Mouse (Mus musculus) midbrain, embryonic 12.5 days (tissue): ENCODE measurements around the gene Hmmr. TPM values are rescaled to one million over a fixed set of nuclear protein-coding genes. Genes with fewer than 3 reads are reported as not detected.

ENCODE experiments used
- ATAC-seq: fragments of 200-750 bp; cut with Nextera tagmentation; 2 replicates; pipeline ENCODE4 v1.8.0; 2017; ENCODE audit warnings: low read depth, moderate TSS enrichment, moderate library complexity; ENCODE audit not compliant: low FRiP score
- H3K27ac ChIP-seq: fragments of 300-500 bp; sonication (generic); replicated peaks from 2 replicates; pipeline ENCODE4 v1.5.1; 2016; ENCODE audit warnings: mild to moderate bottlenecking
- H3K27me3 ChIP-seq: fragments of 300-500 bp; sonication (generic); 2 replicates; pipeline ENCODE4 v1.6.1; 2016; ENCODE audit warnings: mild to moderate bottlenecking
- H3K36me3 ChIP-seq: fragments of 300-500 bp; sonication (generic); 2 replicates; pipeline ENCODE4 v1.6.1; 2016
- H3K4me1 ChIP-seq: fragments of 300-500 bp; sonication (generic); 2 replicates; pipeline ENCODE4 v1.6.1; 2016
- H3K4me2 ChIP-seq: fragments of 300-500 bp; sonication (generic); replicated peaks from 2 replicates; pipeline ENCODE4 v1.6.1; 2016; ENCODE audit warnings: mild to moderate bottlenecking, moderate library complexity
- H3K4me3 ChIP-seq: fragments of 300-500 bp; sonication (generic); 2 replicates; pipeline ENCODE4 v1.5.1; 2016; ENCODE audit warnings: mild to moderate bottlenecking
- H3K9ac ChIP-seq: fragments of 300-500 bp; sonication (generic); replicated peaks from 2 replicates; pipeline ENCODE4 v1.6.1; 2016; ENCODE audit warnings: mild to moderate bottlenecking, moderate library complexity
- H3K9me3 ChIP-seq: fragments of 300-500 bp; sonication (generic); 2 replicates; pipeline ENCODE4 v1.6.1; 2016; ENCODE audit warnings: mild to moderate bottlenecking
- WGBS: fragments of 180-500 bp; shearing (Covaris S2); methylation state at CpG from one replicate; pipeline ENCODE4 v1.1.7; 2016; 5-methylcytosine and 5-hydroxymethylcytosine counted together
- polyA plus RNA-seq: library from polyadenylated mRNA; unstranded; fragments of >200 nt; fragmentation: Nextera tagmentation; extraction: Ambion mirVana; gene quantifications from 2 replicates; pipeline ENCODE4 v1.2.1, GENCODE M21; 2016

Hmmr gene
- polyA plus RNA-seq, 1 experiment from 2014 or later = 49.0 TPM

DNA sequence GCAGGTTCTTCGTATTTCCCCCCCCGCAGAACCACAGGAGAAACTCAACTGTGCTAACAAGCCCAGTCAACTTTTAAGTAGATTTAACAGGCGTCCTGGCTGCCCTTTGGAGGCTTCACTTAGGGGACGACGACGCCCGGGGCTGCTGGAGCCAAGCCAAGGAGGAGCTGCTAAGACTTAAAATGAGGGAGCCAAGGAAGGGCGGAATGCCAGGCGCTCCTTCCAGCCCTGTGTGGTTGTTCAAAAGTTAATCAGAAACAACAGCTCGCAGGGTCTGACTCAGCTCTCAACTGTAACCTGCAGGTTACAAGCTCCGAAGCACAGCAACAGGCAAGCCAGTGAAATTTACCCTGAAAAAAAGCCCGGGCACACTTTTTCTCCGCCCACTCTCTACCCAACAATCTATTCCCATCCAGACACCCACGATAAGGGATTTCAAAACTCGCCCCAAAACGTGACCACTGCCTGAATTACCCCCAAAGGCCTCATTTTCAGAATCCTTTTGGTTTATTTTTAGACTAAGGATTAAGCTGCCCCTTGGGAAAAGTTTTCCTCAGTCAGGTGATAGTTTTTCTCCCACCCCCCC lies 39.8 kb downstream of the Hmmr start:
- Histone ChIP-seq H3K9ac (peak overlapping the region; percentile 70), H3K9me3 (no peaks in the 10 kb centered on the region), H3K27ac (peak overlapping the region; percentile 92), H3K36me3 (no peaks in the 10 kb centered on the region), H3K4me1 (peaks cover 27% of the 10 kb centered on the region), H3K4me3 (peak overlapping the region; percentile 82), H3K27me3 (no peaks in the 10 kb centered on the region), H3K4me2 (peak overlapping the region; percentile 75)
- ATAC-seq = 0 out of 2 replicates have a peak, but pooled peaks have one; percentile 3
- WGBS = under 1% methylated on average over 16 of the region's 16 CpGs

DNA sequence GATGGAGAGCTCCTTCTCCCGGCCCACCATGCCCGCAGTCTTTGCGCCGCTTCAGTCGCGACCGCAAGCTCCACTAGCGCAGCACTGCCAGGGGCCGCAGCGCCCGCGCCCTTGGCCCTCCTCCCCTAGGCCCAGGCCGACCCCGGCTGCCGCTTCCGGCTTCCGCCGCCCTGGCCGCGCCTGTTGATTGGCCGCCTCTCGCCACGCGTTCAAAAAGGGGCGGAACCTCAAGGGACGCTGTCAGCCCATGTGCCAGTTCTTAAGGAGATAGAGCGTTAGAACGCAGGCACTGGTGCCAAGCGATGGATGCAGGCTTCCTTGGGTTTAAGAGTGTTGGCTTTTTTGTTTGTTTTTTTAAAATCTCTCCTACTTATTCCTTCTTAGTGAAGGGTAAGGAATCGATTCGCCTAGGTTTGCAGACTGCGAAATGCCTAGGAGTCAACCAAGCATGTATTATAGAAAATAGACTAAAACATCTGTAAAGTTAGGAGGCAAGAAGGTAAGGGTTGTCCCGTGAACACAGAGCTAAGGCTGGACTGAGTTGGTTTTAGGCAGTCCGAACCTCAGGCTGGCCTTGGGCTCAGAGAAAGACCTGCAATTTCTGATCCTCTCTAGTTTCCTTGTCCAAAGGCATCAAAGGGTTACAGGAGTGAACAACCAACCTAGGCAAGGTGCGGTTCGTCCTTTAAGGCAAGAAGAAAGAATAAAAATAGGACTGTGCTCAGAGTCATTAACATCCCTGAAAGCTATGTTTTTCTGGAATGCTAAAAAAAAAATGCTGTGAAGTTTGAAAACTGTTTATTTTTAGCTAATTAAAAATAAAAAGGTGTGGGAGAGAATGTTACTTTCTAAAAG lies 40.5 kb downstream of the Hmmr start:
- peak; percentile 94 for ATAC-seq
- peak overlapping the region; percentile 82 for H3K4me3 ChIP-seq
- peak overlapping the region; percentile 92 for H3K27ac ChIP-seq
- peak overlapping the region; percentile 73 for H3K9ac ChIP-seq
- no peaks in the 10 kb centered on the region for H3K27me3 ChIP-seq
- no peaks in the 10 kb centered on the region for H3K36me3 ChIP-seq
- under 1% methylated on average over 36 of the region's 36 CpGs for WGBS
- peak overlapping the region; percentile 75 for H3K4me2 ChIP-seq
- peaks cover 27% of the 10 kb centered on the region for H3K4me1 ChIP-seq
- no peaks in the 10 kb centered on the region for H3K9me3 ChIP-seq

DNA sequence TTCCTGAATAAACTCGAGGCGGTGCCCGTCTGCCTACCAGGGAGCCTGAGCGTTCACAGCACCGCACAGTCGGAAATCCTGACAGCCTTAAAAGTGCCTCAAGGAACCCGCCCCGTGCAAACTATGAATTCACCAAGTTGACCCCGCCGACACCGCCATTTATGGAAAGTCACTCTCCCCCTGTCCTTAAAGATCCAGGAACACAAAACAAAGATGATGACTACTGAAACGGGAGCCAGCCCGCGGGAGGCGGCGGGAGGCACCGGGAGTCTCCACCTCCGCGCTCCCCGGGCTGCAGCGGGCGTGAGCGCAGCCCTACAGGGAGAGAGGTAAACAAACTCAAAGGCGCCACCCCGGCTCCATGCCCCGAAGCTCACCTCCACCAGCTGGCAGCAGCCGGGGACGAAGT lies 41.1 kb downstream of the Hmmr start:
- Histone ChIP-seq H3K27me3 (no peaks in the 10 kb centered on the region), H3K4me2 (peak overlapping the region; percentile 75), H3K27ac (peak overlapping the region; percentile 73), H3K4me3 (peak overlapping the region; percentile 82), H3K36me3 (peaks cover 5% of the 10 kb centered on the region), H3K9me3 (no peaks in the 10 kb centered on the region), H3K4me1 (peaks cover 27% of the 10 kb centered on the region), H3K9ac (peak overlapping the region; percentile 73)
- WGBS = under 1% methylated on average over 28 of the region's 28 CpGs
- ATAC-seq = peak; percentile 71

DNA sequence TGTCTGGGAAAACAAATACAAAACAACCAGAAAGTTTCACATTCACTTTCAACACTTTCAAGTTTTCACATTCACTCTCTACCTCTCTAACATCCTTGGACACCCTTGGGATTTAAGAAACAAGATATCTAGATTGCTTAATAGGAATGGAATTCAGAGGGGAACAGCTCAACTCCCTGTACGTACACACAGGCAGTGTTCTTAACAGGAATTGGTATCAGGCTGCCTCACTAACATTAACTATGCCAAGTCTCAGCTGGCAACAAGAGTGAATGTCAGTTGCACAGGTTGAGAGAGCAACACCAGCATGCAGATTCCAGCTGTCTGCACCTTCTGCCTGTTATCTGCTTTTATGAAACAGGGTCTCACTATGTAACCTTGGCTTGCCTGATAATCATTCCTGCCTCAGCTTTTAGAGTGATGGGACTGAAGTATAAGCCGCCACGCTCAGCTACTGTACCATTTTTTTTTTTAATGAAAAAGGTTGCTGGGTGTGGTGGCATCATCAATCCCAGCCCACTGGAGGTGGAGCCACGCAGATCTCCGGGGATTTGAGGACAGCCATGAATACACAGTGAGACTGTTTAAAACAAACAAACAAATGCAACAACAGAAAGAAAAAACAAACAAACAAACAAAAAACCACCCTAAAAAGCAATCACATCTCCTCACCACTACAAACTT lies 42.6 kb downstream of the Hmmr start:
- H3K4me1 ChIP-seq = peaks cover 27% of the 10 kb centered on the region
- no peaks in the 10 kb centered on the region for H3K9me3 ChIP-seq
- no peak overlapping the region for H3K9ac ChIP-seq
- H3K4me2 ChIP-seq = 0 out of 2 replicates have a peak overlapping the region, but pooled peaks have one; percentile 75
- no peak overlapping the region for H3K27ac ChIP-seq
- no peak for ATAC-seq
- no peaks in the 10 kb centered on the region for H3K27me3 ChIP-seq
- 77% methylated on average over 5 of the region's 5 CpGs for WGBS
- no peak overlapping the region for H3K4me3 ChIP-seq
- peaks cover 20% of the 10 kb centered on the region for H3K36me3 ChIP-seq

DNA sequence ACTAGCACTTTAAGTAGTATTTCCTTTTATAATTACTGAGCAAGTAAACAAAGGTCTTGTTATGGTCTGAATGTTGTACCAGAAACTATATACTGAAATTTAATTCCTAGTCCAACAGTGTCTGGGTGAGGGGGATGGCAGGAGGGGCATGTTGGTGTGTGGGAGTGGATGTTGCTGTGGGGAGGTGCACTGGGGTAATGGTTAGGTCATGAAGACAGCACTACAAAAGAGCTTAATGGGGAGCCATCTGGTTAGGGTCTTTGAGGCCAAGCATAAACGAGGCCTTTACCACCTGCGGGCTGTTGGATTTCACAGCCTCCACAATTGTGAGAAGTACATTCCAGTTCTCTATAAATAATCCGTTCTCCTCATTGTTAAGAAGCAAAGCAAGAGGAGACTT lies 49.9 kb downstream of the Hmmr start:
- no peaks in the 10 kb centered on the region for H3K27me3 ChIP-seq
- H3K9me3 ChIP-seq = no peaks in the 10 kb centered on the region
- peaks cover 84% of the 10 kb centered on the region for H3K36me3 ChIP-seq
- WGBS = 69% methylated on average over 3 of the region's 3 CpGs
- H3K9ac ChIP-seq = no peak overlapping the region
- no peaks in the 10 kb centered on the region for H3K4me1 ChIP-seq
- ATAC-seq = no peak
- H3K4me3 ChIP-seq = no peak overlapping the region
- H3K27ac ChIP-seq = no peak overlapping the region
- H3K4me2 ChIP-seq = no peak overlapping the region

DNA sequence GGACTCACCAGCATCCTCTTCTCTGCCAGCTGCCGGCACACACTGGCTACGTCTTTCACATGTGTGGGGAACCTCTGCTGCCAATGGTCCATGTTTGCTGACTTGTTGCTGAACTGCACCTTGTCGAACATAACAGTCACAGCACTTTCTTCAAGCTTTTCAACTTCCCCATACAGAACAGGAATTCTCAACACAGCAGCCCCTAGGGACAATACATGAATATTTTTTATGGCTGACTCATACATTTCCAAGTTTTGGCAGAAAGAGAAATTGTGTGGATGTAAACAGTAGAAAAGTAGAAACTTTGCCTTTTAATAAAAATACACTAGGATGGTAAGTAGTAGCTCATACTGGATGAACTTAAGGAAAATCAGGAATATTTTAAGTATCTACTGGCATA lies 50.8 kb downstream of the Hmmr start:
- H3K9me3 ChIP-seq = no peaks in the 10 kb centered on the region
- no peak overlapping the region for H3K4me3 ChIP-seq
- no peaks in the 10 kb centered on the region for H3K4me1 ChIP-seq
- H3K36me3 ChIP-seq = peaks cover 89% of the 10 kb centered on the region
- no peak overlapping the region for H3K27ac ChIP-seq
- 95% methylated on average over 3 of the region's 3 CpGs for WGBS
- no peaks in the 10 kb centered on the region for H3K27me3 ChIP-seq
- ATAC-seq = no peak
- H3K4me2 ChIP-seq = no peak overlapping the region
- no peak overlapping the region for H3K9ac ChIP-seq

DNA sequence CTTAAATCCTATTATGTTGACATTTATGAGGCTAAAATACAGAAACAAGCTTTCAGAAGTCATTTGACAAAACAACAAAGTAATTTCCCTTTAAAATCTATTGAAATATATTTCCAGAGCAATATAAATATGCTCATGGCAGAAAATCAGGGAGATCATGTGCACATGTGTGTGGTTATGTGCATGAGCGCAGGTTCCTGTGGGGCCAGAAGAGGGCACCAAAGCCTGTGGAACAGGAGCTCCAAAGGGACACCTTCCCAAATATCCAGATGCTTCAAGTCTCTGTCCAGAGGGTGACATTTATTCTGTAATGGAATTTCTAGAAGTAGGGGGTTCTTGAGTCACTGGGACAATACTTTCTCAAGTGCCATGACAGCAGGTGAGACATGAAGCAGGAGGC lies 56.1 kb downstream of the Hmmr start:
- WGBS = 100% methylated on average over 1 of the region's 1 CpGs
- no peak overlapping the region for H3K4me2 ChIP-seq
- ATAC-seq = no peak
- no peaks in the 10 kb centered on the region for H3K4me1 ChIP-seq
- H3K4me3 ChIP-seq = no peak overlapping the region
- no peaks in the 10 kb centered on the region for H3K9me3 ChIP-seq
- no peak overlapping the region for H3K27ac ChIP-seq
- H3K9ac ChIP-seq = no peak overlapping the region
- H3K27me3 ChIP-seq = no peaks in the 10 kb centered on the region
- peaks cover 47% of the 10 kb centered on the region for H3K36me3 ChIP-seq

DNA sequence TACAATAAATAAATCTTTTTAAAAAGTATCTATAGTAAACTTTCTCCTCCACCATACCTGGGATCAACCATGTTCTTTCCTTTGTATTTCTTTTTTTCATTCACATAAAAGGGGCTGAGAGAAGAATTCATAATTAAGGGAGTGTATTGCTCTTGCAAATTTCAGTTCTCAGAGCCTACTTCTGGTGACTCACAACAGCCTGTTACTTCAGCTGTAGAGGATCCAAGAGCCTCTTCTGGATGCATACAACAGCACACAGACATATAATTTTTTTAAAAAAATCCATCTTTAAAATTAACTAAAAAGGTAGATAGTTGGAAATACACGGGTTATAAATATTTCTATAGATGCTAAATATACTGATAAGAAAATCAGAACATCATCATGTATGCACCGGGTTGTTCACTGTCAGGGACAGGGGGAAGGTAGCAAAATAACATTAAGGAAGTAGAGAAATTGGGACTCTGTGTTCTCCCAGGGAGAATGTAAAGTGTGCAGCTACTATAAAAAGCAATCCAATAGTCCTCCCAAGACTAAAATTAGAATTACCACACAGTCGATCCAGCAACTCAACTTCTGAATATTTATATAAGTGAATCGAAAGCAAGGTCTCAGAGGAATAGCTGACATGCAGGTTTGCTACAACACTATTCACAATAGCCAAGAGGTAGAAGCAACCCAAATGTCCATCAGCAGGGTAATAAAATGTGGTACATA lies 58.0 kb downstream of the Hmmr start:
- Histone ChIP-seq H3K9me3 (no peaks in the 10 kb centered on the region), H3K27me3 (no peaks in the 10 kb centered on the region), H3K4me1 (no peaks in the 10 kb centered on the region), H3K36me3 (peaks cover 30% of the 10 kb centered on the region), H3K4me3 (no peak overlapping the region), H3K9ac (no peak overlapping the region), H3K4me2 (no peak overlapping the region), H3K27ac (no peak overlapping the region)
- no peak for ATAC-seq
- WGBS = 87% methylated on average over 4 of the region's 4 CpGs

Other genes starting within 250 kb of the Hmmr start
- 88.6 and 88.7 TPM in 2 replicates for gene Mat2b, start 38.2 kb downstream of the Hmmr start, polyA plus RNA-seq
- gene Nudcd2, start 245 bp upstream of the Hmmr start, polyA plus RNA-seq = 136 and 143 TPM in 2 replicates
- 40.6 and 41.3 TPM in 2 replicates for gene Ccng1, start 21.9 kb upstream of the Hmmr start, polyA plus RNA-seq